Mouse (Mus musculus) neural tube, embryonic 12.5 days (tissue): ENCODE measurements at regions not wholly inside any gene's neighbourhood (a gene's known extent, or its start where the extent isn't known, plus 50 kb on each side); places are given as distances from the start of the nearest gene placed in this dataset.

ENCODE experiments used
- ATAC-seq: fragments of 200-750 bp; cut with Nextera tagmentation; 2 replicates; pipeline ENCODE4 v1.8.0; 2017; ENCODE audit warnings: low read depth, mild to moderate bottlenecking, moderate TSS enrichment, moderate library complexity; ENCODE audit not compliant: low FRiP score
- H3K27ac ChIP-seq: fragments of 300-500 bp; sonication (generic); 2 replicates; pipeline ENCODE4 v1.5.1; 2016
- H3K27me3 ChIP-seq: fragments of 300-500 bp; sonication (generic); replicated peaks from 2 replicates; pipeline ENCODE4 v1.6.1; 2016; ENCODE audit warnings: mild to moderate bottlenecking
- H3K36me3 ChIP-seq: fragments of 300-500 bp; sonication (generic); 2 replicates; pipeline ENCODE4 v1.6.1; 2016; ENCODE audit warnings: mild to moderate bottlenecking
- H3K4me1 ChIP-seq: fragments of 300-500 bp; sonication (generic); 2 replicates; pipeline ENCODE4 v1.6.1; 2016
- H3K4me2 ChIP-seq: fragments of 300-500 bp; sonication (generic); replicated peaks from 2 replicates; pipeline ENCODE4 v1.6.1; 2016; ENCODE audit warnings: mild to moderate bottlenecking
- H3K4me3 ChIP-seq: fragments of 300-500 bp; sonication (generic); 2 replicates; pipeline ENCODE4 v1.5.1; 2016
- H3K9ac ChIP-seq: fragments of 300-500 bp; sonication (generic); 2 replicates; pipeline ENCODE4 v1.6.1; 2016; ENCODE audit warnings: mild to moderate bottlenecking
- H3K9me3 ChIP-seq: fragments of 300-500 bp; sonication (generic); 2 replicates; pipeline ENCODE4 v1.6.1; 2016; ENCODE audit warnings: mild to moderate bottlenecking
- WGBS: fragments of 180-500 bp; shearing (Covaris S2); methylation state at CpG from one replicate; pipeline ENCODE4 v1.1.7; 2016; 5-methylcytosine and 5-hydroxymethylcytosine counted together

- 0 out of 2 replicates have a peak, but pooled peaks have one; percentile 67 for ATAC-seq
- Histone ChIP-seq H3K4me3 (no peak overlapping the region), H3K27ac (no peak overlapping the region), H3K9me3 (0 out of 2 replicates have a peak, but pooled peaks cover 2% of the 10 kb centered on the region), H3K4me1 (no peaks in the 10 kb centered on the region), H3K27me3 (no peaks in the 10 kb centered on the region), H3K4me2 (no peak overlapping the region), H3K36me3 (no peaks in the 10 kb centered on the region), H3K9ac (no peak overlapping the region)
- WGBS = 62% methylated on average over 4 of the region's 4 CpGs
Measured at GRCm38 (mm10) chr13:30085446-30085845, 50.8 kb upstream of the Mboat1 start.

- under 1% methylated on average over 10 of the region's 10 CpGs for WGBS
- Histone ChIP-seq H3K27ac (no peak overlapping the region), H3K4me1 (no peaks in the 10 kb centered on the region), H3K9ac (no peak overlapping the region), H3K36me3 (no peaks in the 10 kb centered on the region), H3K4me2 (0 out of 2 replicates have a peak overlapping the region, but pooled peaks have one; percentile 17), H3K9me3 (0 out of 2 replicates have a peak, but pooled peaks cover 2% of the 10 kb centered on the region), H3K4me3 (no peak overlapping the region), H3K27me3 (no peaks in the 10 kb centered on the region)
- peak; percentile 89 for ATAC-seq
Measured at GRCm38 (mm10) chr13:30085005-30085404, 51.3 kb upstream of the Mboat1 start.

GRCm38 (mm10) chr13:30084386-30084785 is 51.9 kb upstream of the Mboat1 start:
- 0 out of 2 replicates have a peak, but pooled peaks cover 2% of the 10 kb centered on the region for H3K9me3 ChIP-seq
- no peak overlapping the region for H3K4me2 ChIP-seq
- 80% methylated on average over 5 of the region's 5 CpGs for WGBS
- H3K27me3 ChIP-seq = no peaks in the 10 kb centered on the region
- H3K4me3 ChIP-seq = no peak overlapping the region
- no peak overlapping the region for H3K9ac ChIP-seq
- no peak overlapping the region for H3K27ac ChIP-seq
- no peaks in the 10 kb centered on the region for H3K4me1 ChIP-seq
- no peaks in the 10 kb centered on the region for H3K36me3 ChIP-seq
- no peak for ATAC-seq

- Histone ChIP-seq H3K9ac (no peak overlapping the region), H3K4me2 (no peak overlapping the region), H3K4me3 (no peak overlapping the region), H3K9me3 (no peaks in the 10 kb centered on the region), H3K27ac (no peak overlapping the region), H3K36me3 (no peaks in the 10 kb centered on the region), H3K4me1 (no peaks in the 10 kb centered on the region), H3K27me3 (no peaks in the 10 kb centered on the region)
- ATAC-seq = no peak
- WGBS = 89% methylated on average over 6 of the region's 6 CpGs
Measured at GRCm38 (mm10) chr13:30083949-30084348, 52.3 kb upstream of the Mboat1 start.

GRCm38 (mm10) chr13:30082761-30083160 is 53.5 kb upstream of the Mboat1 start:
- Histone ChIP-seq H3K4me2 (no peak overlapping the region), H3K4me1 (no peaks in the 10 kb centered on the region), H3K36me3 (no peaks in the 10 kb centered on the region), H3K9me3 (no peaks in the 10 kb centered on the region), H3K9ac (no peak overlapping the region), H3K4me3 (no peak overlapping the region), H3K27me3 (no peaks in the 10 kb centered on the region), H3K27ac (no peak overlapping the region)
- ATAC-seq = no peak
- 79% methylated on average over 2 of the region's 2 CpGs for WGBS

GRCm38 (mm10) chr13:30080705-30081474 is 55.4 kb upstream of the Mboat1 start:
- Histone ChIP-seq H3K27ac (no peak overlapping the region), H3K4me2 (no peak overlapping the region), H3K9me3 (no peaks in the 10 kb centered on the region), H3K36me3 (no peaks in the 10 kb centered on the region), H3K9ac (no peak overlapping the region), H3K4me1 (no peaks in the 10 kb centered on the region), H3K4me3 (no peak overlapping the region), H3K27me3 (no peaks in the 10 kb centered on the region)
- no peak for ATAC-seq
- WGBS = 55% methylated on average over 15 of the region's 15 CpGs

- Histone ChIP-seq H3K9ac (no peak overlapping the region), H3K4me2 (no peak overlapping the region), H3K27ac (no peak overlapping the region), H3K4me3 (no peak overlapping the region), H3K9me3 (no peaks in the 10 kb centered on the region), H3K4me1 (no peaks in the 10 kb centered on the region), H3K36me3 (no peaks in the 10 kb centered on the region), H3K27me3 (no peaks in the 10 kb centered on the region)
- WGBS = 88% methylated on average over 2 of the region's 2 CpGs
- ATAC-seq = no peak
Measured at GRCm38 (mm10) chr13:30074517-30075064, 61.7 kb upstream of the Mboat1 start.

GRCm38 (mm10) chr13:30074069-30074468 is 62.2 kb upstream of the Mboat1 start:
- Histone ChIP-seq H3K4me3 (no peak overlapping the region), H3K27ac (no peak overlapping the region), H3K4me1 (no peaks in the 10 kb centered on the region), H3K36me3 (no peaks in the 10 kb centered on the region), H3K4me2 (no peak overlapping the region), H3K27me3 (no peaks in the 10 kb centered on the region), H3K9ac (no peak overlapping the region), H3K9me3 (no peaks in the 10 kb centered on the region)
- ATAC-seq = no peak
- 88% methylated on average over 3 of the region's 3 CpGs for WGBS

GRCm38 (mm10) chr13:30069397-30069796 is 66.9 kb upstream of the Mboat1 start:
- H3K9me3 ChIP-seq = no peaks in the 10 kb centered on the region
- no peak overlapping the region for H3K27ac ChIP-seq
- H3K36me3 ChIP-seq = no peaks in the 10 kb centered on the region
- no peaks in the 10 kb centered on the region for H3K4me1 ChIP-seq
- no peak overlapping the region for H3K9ac ChIP-seq
- H3K4me3 ChIP-seq = no peak overlapping the region
- no peak overlapping the region for H3K4me2 ChIP-seq
- no peak for ATAC-seq
- no peaks in the 10 kb centered on the region for H3K27me3 ChIP-seq
- WGBS = 71% methylated on average over 2 of the region's 2 CpGs

- 73% methylated on average over 6 of the region's 6 CpGs for WGBS
- Histone ChIP-seq H3K27ac (no peak overlapping the region), H3K36me3 (no peaks in the 10 kb centered on the region), H3K4me3 (no peak overlapping the region), H3K27me3 (no peaks in the 10 kb centered on the region), H3K4me2 (no peak overlapping the region), H3K4me1 (no peaks in the 10 kb centered on the region), H3K9me3 (no peaks in the 10 kb centered on the region), H3K9ac (no peak overlapping the region)
- ATAC-seq = no peak
Measured at GRCm38 (mm10) chr13:30067581-30068375, 68.5 kb upstream of the Mboat1 start.

- 43% methylated on average over 8 of the region's 8 CpGs for WGBS
Measured at GRCm38 (mm10) chr13:30065520-30065919, 70.8 kb upstream of the Mboat1 start.

GRCm38 (mm10) chr13:30063741-30064140 is 72.5 kb upstream of the Mboat1 start:
- H3K27me3 ChIP-seq = no peaks in the 10 kb centered on the region
- H3K4me2 ChIP-seq = no peak overlapping the region
- no peaks in the 10 kb centered on the region for H3K4me1 ChIP-seq
- H3K4me3 ChIP-seq = no peak overlapping the region
- WGBS = 89% methylated on average over 3 of the region's 3 CpGs
- H3K27ac ChIP-seq = no peak overlapping the region
- H3K9ac ChIP-seq = no peak overlapping the region
- no peak for ATAC-seq
- no peaks in the 10 kb centered on the region for H3K9me3 ChIP-seq
- no peaks in the 10 kb centered on the region for H3K36me3 ChIP-seq

More at GRCm38 (mm10) chr13:30065520-30065919, 70.8 kb upstream of the Mboat1 start:
- Histone ChIP-seq H3K4me3 (no peak overlapping the region), H3K4me1 (no peaks in the 10 kb centered on the region), H3K36me3 (no peaks in the 10 kb centered on the region), H3K9ac (no peak overlapping the region), H3K27ac (no peak overlapping the region), H3K27me3 (no peaks in the 10 kb centered on the region), H3K4me2 (no peak overlapping the region), H3K9me3 (no peaks in the 10 kb centered on the region)
- ATAC-seq = no peak
